18 mouse cellular contexts compared by ENCODE assay signal in genomic region chr4:103822669-103823068, GRCm38 (mm10).
DNase-seq lines count a peak whose midpoint lies in the region; ATAC-seq lines count a peak whose summit lies in the region.
"Had no signal": no experiment of that assay in that cellular context is flagged by ENCODE, and none has a peak within 500 bp of the region (broad histone marks: within the 10 kb centered on the region; RNA-seq: fewer than 3 reads in every experiment).

No protein-coding gene starts in this region.

- H3K27ac ChIP-seq in forebrain, embryonic 14.5 days (ENCODE audit: low read depth, low read length): no peak overlapping the region
- H3K27ac ChIP-seq in forebrain, embryonic 12.5 days: no peak overlapping the region
- H3K27ac ChIP-seq: embryonic facial prominence, embryonic 13.5 days; limb, embryonic 10.5 days; liver, embryonic 13.5 days had no signal

- no peaks in the 10 kb centered on the region for H3K9me3 ChIP-seq in forebrain, embryonic 14.5 days (replicated peaks; ENCODE audit: control insufficient read depth, low read length)
- H3K9me3 ChIP-seq in forebrain, embryonic 12.5 days: no peaks in the 10 kb centered on the region
- H3K9me3 ChIP-seq: embryonic facial prominence, embryonic 13.5 days; limb, embryonic 10.5 days; liver, embryonic 13.5 days had no signal

- no peak overlapping the region for H3K4me3 ChIP-seq in forebrain, embryonic 14.5 days (ENCODE audit: low read depth, low read length)
- H3K4me3 ChIP-seq in forebrain, embryonic 12.5 days (replicated peaks): no peak overlapping the region
- H3K4me3 ChIP-seq: embryonic facial prominence, embryonic 13.5 days; limb, embryonic 10.5 days; liver, embryonic 13.5 days had no signal

- no peaks in the 10 kb centered on the region for H3K4me1 ChIP-seq in forebrain, embryonic 14.5 days (ENCODE audit: control insufficient read depth, insufficient read depth, low read length)
- H3K4me1 ChIP-seq in forebrain, embryonic 12.5 days: no peaks in the 10 kb centered on the region
- H3K4me1 ChIP-seq: embryonic facial prominence, embryonic 13.5 days; limb, embryonic 10.5 days; liver, embryonic 13.5 days had no signal

- no peak overlapping the region for H3K4me2 ChIP-seq in forebrain, embryonic 14.5 days (ENCODE audit: low read length)
- H3K4me2 ChIP-seq in forebrain, embryonic 12.5 days: no peak overlapping the region
- H3K4me2 ChIP-seq: embryonic facial prominence, embryonic 13.5 days; liver, embryonic 13.5 days had no signal

- H3K27me3 ChIP-seq in forebrain, embryonic 14.5 days (replicated peaks; ENCODE audit: control insufficient read depth, insufficient read depth, low read length): no peaks in the 10 kb centered on the region
- no peaks in the 10 kb centered on the region for H3K27me3 ChIP-seq in forebrain, embryonic 12.5 days
- H3K27me3 ChIP-seq: embryonic facial prominence, embryonic 13.5 days; liver, embryonic 13.5 days had no signal

- WGBS in forebrain, embryonic 14.5 days: 54% methylated on average over 4 of the region's 4 CpGs
- WGBS in forebrain, embryonic 12.5 days: 84% methylated on average over 4 of the region's 4 CpGs

- ATAC-seq in forebrain, embryonic 14.5 days: peak; percentile 55; the same call in 1 of the 2 replicates
- no peak for ATAC-seq in forebrain, embryonic 12.5 days (ENCODE audit: low FRiP score)
- ATAC-seq: activated CD4-positive, CD25-positive, alpha-beta regulatory T cell, adult 4 months had no signal

- intact Hi-C loops in left cerebral cortex, postnatal 14 days (cut with DNase I): no loop called here

- peak; percentile 65 for DNase-seq in forebrain, embryonic 14.5 days (ENCODE audit: low spot score)
- DNase-seq in right cerebral cortex, postnatal 10 days (ENCODE audit: low spot score in 2 of 2): peak; percentile 28 to 35
- DNase-seq in right cerebral cortex, postnatal 25 days: no peak
- DNase-seq in layer of hippocampus, adult 11-12 months (ENCODE audit: low spot score): peak; percentile 53
- no peak for DNase-seq in left cerebral cortex, postnatal 14 days (ENCODE audit: low spot score in 2 of 2)
- no peak for DNase-seq in spleen, postnatal 14 days (ENCODE audit: low spot score in 2 of 2)
- no peak for DNase-seq in adrenal gland, postnatal 25 days
- DNase-seq: gastrocnemius, postnatal 10 days; heart, postnatal 14 days; kidney, adult 2 months; kidney, postnatal 4 days; liver, embryonic 13.5 days; right cerebral cortex, adult 18-20 months; thymus, postnatal 4 days had no signal

- H3K36me3 ChIP-seq in forebrain, embryonic 14.5 days (ENCODE audit: control insufficient read depth, insufficient read depth, low read length): no peaks in the 10 kb centered on the region
- H3K36me3 ChIP-seq in forebrain, embryonic 12.5 days (replicated peaks): no peaks in the 10 kb centered on the region
- H3K36me3 ChIP-seq: embryonic facial prominence, embryonic 13.5 days; limb, embryonic 10.5 days; liver, embryonic 13.5 days had no signal

- no peak overlapping the region for H3K9ac ChIP-seq in forebrain, embryonic 14.5 days (ENCODE audit: low read length)
- no peak overlapping the region for H3K9ac ChIP-seq in forebrain, embryonic 12.5 days
- H3K9ac ChIP-seq: embryonic facial prominence, embryonic 13.5 days; liver, embryonic 13.5 days had no signal

Comparison
In these comparisons a context has a peak if more than half of its experiments do, and no peak if none do; other contexts are left out.
1. DNase-seq: peak in forebrain, embryonic 14.5 days (single experiment), right cerebral cortex, postnatal 10 days (2 of 2) and layer of hippocampus, adult 11-12 months (single experiment); none in right cerebral cortex, postnatal 25 days (single experiment), left cerebral cortex, postnatal 14 days (0 of 2), spleen, postnatal 14 days (0 of 2) and adrenal gland, postnatal 25 days (single experiment).